Mouse (Mus musculus) liver, embryonic 12.5 days (tissue): ENCODE results near the gene Slc15a1. TPM values are rescaled to one million over a fixed set of nuclear protein-coding genes. Genes with fewer than 3 reads are reported as not detected.

Experiments
- ATAC-seq: fragments of 200-750 bp; cut with Nextera tagmentation; 2 replicates; pipeline ENCODE4 v1.8.0; 2017; ENCODE audit warnings: moderate number of reproducible peaks, mild to moderate bottlenecking, moderate library complexity
- H3K27ac ChIP-seq: fragments of 300-500 bp; sonication (generic); 2 replicates; pipeline ENCODE4 v1.5.1; 2016; ENCODE audit warnings: mild to moderate bottlenecking
- H3K27me3 ChIP-seq: fragments of 300-500 bp; sonication (generic); replicated peaks from 2 replicates; pipeline ENCODE4 v1.6.1; 2016; ENCODE audit warnings: mild to moderate bottlenecking, moderate library complexity
- H3K36me3 ChIP-seq: fragments of 300-500 bp; sonication (generic); 2 replicates; pipeline ENCODE4 v1.6.1; 2016; ENCODE audit warnings: mild to moderate bottlenecking, moderate library complexity
- H3K4me1 ChIP-seq: fragments of 300-500 bp; sonication (generic); 2 replicates; pipeline ENCODE4 v1.6.1; 2016
- H3K4me2 ChIP-seq: fragments of 300-500 bp; sonication (generic); 2 replicates; pipeline ENCODE4 v1.6.1; 2016; ENCODE audit warnings: mild to moderate bottlenecking, moderate library complexity
- H3K4me3 ChIP-seq: fragments of 300-500 bp; sonication (generic); 2 replicates; pipeline ENCODE4 v1.5.1; 2016; ENCODE audit warnings: mild to moderate bottlenecking, moderate library complexity
- H3K9ac ChIP-seq: fragments of 300-500 bp; sonication (generic); 2 replicates; pipeline ENCODE4 v1.6.1; 2016; ENCODE audit warnings: mild to moderate bottlenecking, moderate library complexity
- H3K9me3 ChIP-seq: fragments of 300-500 bp; sonication (generic); replicated peaks from 2 replicates; pipeline ENCODE4 v1.6.1; 2016; ENCODE audit warnings: mild to moderate bottlenecking, moderate library complexity
- WGBS: fragments of 180-500 bp; shearing (Covaris S2); methylation state at CpG from one replicate; pipeline ENCODE4 v1.1.7; 2016; ENCODE audit not compliant: insufficient replicate concordance; 5-methylcytosine and 5-hydroxymethylcytosine counted together
- polyA plus RNA-seq: library from polyadenylated mRNA; unstranded; fragments of >200 nt; fragmentation: Nextera tagmentation; extraction: Ambion mirVana; gene quantifications from 2 replicates; pipeline ENCODE4 v1.2.1, GENCODE M21; 2016

Slc15a1 gene
- polyA plus RNA-seq, 1 experiment from 2014 or later: not detected

DNA sequence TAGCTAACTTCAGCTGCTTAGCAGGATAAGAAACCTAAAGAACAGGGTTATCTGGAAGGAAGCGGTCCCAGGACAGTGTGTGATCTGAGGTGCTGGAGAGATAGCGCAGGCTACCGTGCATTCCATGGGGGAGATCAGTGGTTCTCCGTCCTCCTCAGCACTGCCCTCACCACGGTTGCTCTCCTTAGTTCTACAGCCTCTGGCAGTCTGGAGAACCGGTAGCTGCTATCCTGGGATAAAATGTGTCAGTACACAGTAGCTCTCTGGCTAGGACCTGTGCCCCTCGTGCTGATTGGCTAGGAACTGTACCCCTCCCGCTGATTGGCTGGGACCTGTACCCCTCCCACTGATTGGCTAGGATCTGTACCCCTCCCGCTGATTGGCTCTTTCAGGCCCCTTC lies 58.1 kb downstream of the Slc15a1 start:
- Histone ChIP-seq H3K4me3 (peak overlapping the region; percentile 48), H3K4me1 (peaks cover 45% of the 10 kb centered on the region), H3K9me3 (no peaks in the 10 kb centered on the region), H3K27ac (peak overlapping the region; percentile 82), H3K36me3 (no peaks in the 10 kb centered on the region), H3K4me2 (peak overlapping the region; percentile 68), H3K27me3 (no peaks in the 10 kb centered on the region), H3K9ac (peak overlapping the region; percentile 42; the same call in 1 of the 2 replicates)
- 4% methylated on average over 9 of the region's 9 CpGs for WGBS
- ATAC-seq: peak; percentile 95

DNA sequence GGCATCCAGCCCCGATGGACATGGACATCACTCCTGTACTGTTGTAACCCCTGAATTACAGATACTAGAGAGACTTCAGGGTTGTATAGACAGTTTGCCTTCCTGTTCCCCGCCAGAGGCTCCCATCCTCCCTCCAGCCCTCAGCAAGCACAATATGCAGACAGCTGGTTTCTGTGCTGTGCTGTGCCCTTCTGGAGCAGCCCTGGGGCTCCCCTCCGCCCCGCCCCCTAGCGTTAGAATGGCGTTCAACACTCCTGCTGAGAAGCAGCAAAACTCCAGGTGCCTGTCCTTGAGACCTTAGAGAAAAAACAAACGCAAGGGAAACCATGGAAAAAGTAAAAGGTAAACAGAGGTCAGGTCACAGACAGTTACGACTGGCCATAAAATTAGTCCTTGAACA lies 59.9 kb downstream of the Slc15a1 start:
- Histone ChIP-seq H3K4me1 (peaks cover 32% of the 10 kb centered on the region), H3K4me2 (no peak overlapping the region), H3K9me3 (no peaks in the 10 kb centered on the region), H3K36me3 (no peaks in the 10 kb centered on the region), H3K27ac (no peak overlapping the region), H3K9ac (no peak overlapping the region), H3K27me3 (no peaks in the 10 kb centered on the region; the same call in 1 of the 2 replicates), H3K4me3 (no peak overlapping the region)
- WGBS: 18% methylated on average over 8 of the region's 8 CpGs
- peak; percentile 22; the same call in 1 of the 2 replicates for ATAC-seq

DNA sequence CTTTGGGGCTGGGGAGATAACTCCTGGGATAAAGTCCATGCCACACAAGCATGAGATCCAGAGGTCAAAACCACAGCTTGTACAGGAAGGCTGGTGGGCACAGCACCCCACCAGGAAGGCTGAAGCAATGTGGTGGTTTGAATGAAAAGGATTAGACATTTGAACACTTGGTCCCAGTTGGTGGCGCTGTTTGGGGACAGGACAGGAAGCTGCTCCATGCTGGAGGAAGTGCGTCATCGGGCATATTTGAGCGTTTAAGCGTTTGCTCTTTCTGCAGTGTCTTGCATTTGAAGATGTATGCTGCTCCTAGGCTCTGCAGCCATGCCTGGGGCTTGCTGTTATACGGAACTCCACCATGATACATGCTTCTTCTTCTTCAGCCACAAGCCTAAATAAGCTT lies 64.2 kb downstream of the Slc15a1 start:
- H3K27ac ChIP-seq: no peak overlapping the region
- WGBS: 72% methylated on average over 6 of the region's 6 CpGs
- peaks cover 17% of the 10 kb centered on the region for H3K4me1 ChIP-seq
- no peak overlapping the region for H3K4me3 ChIP-seq
- peaks cover 12% of the 10 kb centered on the region; the same call in 1 of the 2 replicates for H3K27me3 ChIP-seq
- no peaks in the 10 kb centered on the region for H3K9me3 ChIP-seq
- no peak overlapping the region for H3K9ac ChIP-seq
- no peak for ATAC-seq
- H3K4me2 ChIP-seq: no peak overlapping the region
- no peaks in the 10 kb centered on the region for H3K36me3 ChIP-seq

DNA sequence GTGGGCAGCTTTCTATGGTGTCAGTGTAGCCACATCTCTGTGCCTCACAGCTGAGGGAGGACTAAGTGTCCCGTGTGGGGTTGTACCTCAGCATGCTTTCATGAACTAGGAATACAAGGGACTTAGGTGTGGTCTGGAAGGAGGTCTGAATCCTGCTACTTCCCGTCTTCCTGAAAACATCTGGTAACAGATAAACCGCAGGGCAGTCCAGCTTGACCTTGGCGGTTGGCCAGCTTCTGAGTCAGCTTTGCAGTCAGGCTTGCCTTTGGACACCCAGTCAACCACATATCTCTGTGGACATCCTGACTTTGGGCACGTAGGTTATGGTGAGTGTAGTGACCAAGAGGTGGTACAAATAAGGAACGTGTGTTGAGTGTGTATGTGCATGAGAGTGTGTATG lies 68.0 kb downstream of the Slc15a1 start:
- ATAC-seq: peak; percentile 42; the same call in 1 of the 2 replicates
- H3K27me3 ChIP-seq: peaks cover 31% of the 10 kb centered on the region; the same call in 1 of the 2 replicates
- 35% methylated on average over 6 of the region's 6 CpGs for WGBS

DNA sequence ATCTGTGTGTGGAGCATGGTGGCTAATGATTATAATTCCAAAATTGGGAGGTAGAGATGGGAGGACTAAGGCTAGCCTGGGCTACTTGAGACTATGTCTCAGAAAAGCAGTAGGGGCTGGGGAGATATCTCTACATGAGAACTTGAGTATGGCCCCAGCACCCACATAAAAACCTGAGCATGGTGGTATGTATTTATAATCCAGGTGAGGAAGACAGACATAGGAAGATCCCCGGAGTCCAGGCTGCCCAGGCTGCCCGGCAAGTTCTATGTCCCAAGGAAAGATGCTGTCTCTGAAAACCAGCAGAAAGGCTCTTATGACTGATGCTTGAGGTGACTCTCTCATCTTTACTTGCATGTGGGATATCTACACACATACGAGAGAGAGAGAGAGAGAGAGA lies 68.6 kb downstream of the Slc15a1 start:
- WGBS: 65% methylated on average over 3 of the region's 3 CpGs
- H3K4me3 ChIP-seq: no peak overlapping the region
- no peak overlapping the region for H3K27ac ChIP-seq
- no peak overlapping the region for H3K4me2 ChIP-seq
- peaks cover 8% of the 10 kb centered on the region; the same call in 1 of the 2 replicates for H3K4me1 ChIP-seq
- H3K27me3 ChIP-seq: peaks cover 31% of the 10 kb centered on the region; the same call in 1 of the 2 replicates
- ATAC-seq: no peak
- no peaks in the 10 kb centered on the region for H3K36me3 ChIP-seq
- no peak overlapping the region for H3K9ac ChIP-seq
- no peaks in the 10 kb centered on the region for H3K9me3 ChIP-seq

More for the DNA sequence above, 68.0 kb downstream of the Slc15a1 start:
- no peak overlapping the region for H3K27ac ChIP-seq
- H3K9me3 ChIP-seq: no peaks in the 10 kb centered on the region
- no peak overlapping the region for H3K4me3 ChIP-seq
- no peak overlapping the region for H3K4me2 ChIP-seq
- H3K9ac ChIP-seq: no peak overlapping the region
- peaks cover 8% of the 10 kb centered on the region; the same call in 1 of the 2 replicates for H3K4me1 ChIP-seq
- no peaks in the 10 kb centered on the region for H3K36me3 ChIP-seq

DNA sequence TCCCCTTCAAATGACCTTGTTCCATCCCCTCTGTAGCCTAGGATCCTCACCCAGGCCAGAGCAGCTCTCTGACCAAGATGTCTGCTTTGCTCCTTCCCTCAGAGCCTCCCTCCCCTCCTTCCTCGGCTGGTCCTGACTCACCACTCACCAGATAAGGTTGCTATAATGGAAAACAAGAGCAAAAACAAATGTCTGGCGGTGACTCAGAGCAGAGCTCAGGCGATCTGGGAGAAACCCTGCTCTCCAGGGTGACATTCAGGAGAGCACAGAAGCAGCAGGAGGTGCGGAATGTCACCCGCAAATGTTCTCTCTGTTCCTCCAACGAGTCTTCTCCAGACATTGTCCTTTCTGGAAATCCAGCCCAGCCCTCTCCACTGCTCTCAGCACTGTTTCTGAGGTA lies 69.3 kb downstream of the Slc15a1 start:
- H3K9ac ChIP-seq: no peak overlapping the region
- peaks cover 31% of the 10 kb centered on the region; the same call in 1 of the 2 replicates for H3K27me3 ChIP-seq
- no peaks in the 10 kb centered on the region for H3K36me3 ChIP-seq
- H3K9me3 ChIP-seq: no peaks in the 10 kb centered on the region
- H3K27ac ChIP-seq: peak overlapping the region; percentile 17; the same call in 1 of the 2 replicates
- no peak overlapping the region for H3K4me3 ChIP-seq
- WGBS: 25% methylated on average over 6 of the region's 6 CpGs
- no peak overlapping the region for H3K4me2 ChIP-seq
- ATAC-seq: peak; percentile 50
- peaks cover 8% of the 10 kb centered on the region; the same call in 1 of the 2 replicates for H3K4me1 ChIP-seq

DNA sequence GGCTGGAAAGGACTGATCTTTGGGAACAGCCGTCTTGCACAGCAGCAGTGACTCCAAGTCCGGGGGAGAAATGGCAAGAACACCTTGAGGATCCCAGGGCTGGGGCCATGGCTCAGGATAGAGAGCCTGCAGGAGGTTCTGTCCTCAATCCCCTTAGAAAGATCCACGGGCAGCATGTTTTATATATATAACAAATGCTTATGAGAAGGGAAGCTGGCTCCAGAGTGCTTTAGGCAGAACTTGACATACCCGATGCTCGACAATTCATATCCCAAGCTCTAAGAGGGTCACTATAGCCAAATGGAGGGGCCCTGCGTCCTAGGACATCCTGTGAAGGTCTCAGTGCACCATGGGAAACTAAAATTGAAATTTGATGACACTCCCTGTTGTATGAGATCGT lies 73.8 kb downstream of the Slc15a1 start:
- Histone ChIP-seq H3K4me3 (no peak overlapping the region), H3K9me3 (peaks cover 7% of the 10 kb centered on the region), H3K36me3 (no peaks in the 10 kb centered on the region), H3K27ac (no peak overlapping the region), H3K4me1 (no peaks in the 10 kb centered on the region; the same call in 1 of the 2 replicates), H3K4me2 (no peak overlapping the region), H3K27me3 (peaks cover 19% of the 10 kb centered on the region; the same call in 1 of the 2 replicates), H3K9ac (no peak overlapping the region)
- ATAC-seq: no peak
- 63% methylated on average over 7 of the region's 7 CpGs for WGBS

DNA sequence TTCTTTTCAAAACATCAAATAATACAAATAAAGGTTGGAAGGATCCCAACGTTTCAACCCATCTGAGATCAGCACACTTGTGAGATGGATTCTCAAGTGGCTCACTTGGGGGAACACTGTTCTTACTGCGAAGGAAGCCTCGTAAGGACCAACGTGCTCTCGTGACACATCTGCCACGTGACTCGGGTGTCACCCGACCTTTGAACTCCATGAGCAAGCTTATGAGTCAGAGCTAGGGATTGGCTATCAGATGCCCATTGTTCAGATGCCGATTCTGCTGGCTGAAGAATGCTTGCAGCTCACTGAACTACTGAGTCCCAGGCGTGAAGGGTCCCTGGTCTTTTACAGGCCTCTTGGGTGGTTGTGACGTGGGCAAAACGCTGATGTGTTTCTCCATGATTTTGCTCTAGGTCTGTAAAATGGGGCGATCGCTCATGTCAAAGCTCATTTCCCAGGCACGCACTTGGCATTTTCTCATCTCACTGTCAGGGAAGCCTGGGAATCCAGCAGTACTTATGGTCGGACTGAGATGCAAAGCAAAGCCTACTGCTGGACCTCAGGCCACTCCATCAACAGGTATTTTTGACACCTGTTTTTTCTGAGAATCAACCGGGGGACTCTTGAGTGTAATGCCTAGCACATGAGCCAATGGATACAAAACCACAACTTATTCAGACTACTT lies 75.1 kb downstream of the Slc15a1 start:
- Histone ChIP-seq H3K4me2 (no peak overlapping the region), H3K27me3 (peaks cover 14% of the 10 kb centered on the region; the same call in 1 of the 2 replicates), H3K4me3 (no peak overlapping the region), H3K27ac (no peak overlapping the region), H3K36me3 (no peaks in the 10 kb centered on the region), H3K9me3 (peaks cover 7% of the 10 kb centered on the region), H3K9ac (no peak overlapping the region), H3K4me1 (0 out of 2 replicates have a peak, but pooled peaks cover 4% of the 10 kb centered on the region)
- no peak for ATAC-seq
- 73% methylated on average over 17 of the region's 17 CpGs for WGBS

DNA sequence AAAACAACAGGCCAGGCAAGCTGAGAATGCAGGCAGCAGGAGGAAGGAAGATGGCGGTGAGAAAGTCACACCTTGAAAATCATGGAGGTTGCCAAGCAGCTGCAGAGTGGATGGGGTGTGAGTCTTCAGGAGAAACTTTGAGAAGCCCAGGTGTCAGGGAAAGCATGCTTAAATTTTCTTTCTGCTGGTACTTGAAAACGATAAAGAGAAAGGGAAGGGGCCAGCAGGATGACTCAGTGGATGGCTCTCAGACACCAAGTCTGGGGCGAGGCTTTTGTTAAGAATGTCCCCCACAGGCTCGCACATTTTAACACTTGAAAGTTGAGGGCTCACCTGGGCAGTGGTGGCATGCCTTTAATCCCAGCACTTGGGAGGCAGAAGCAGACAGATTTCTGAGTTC lies 76.9 kb downstream of the Slc15a1 start:
- Histone ChIP-seq H3K4me2 (no peak overlapping the region), H3K27me3 (peaks cover 2% of the 10 kb centered on the region; the same call in 1 of the 2 replicates), H3K9me3 (peaks cover 7% of the 10 kb centered on the region), H3K4me3 (no peak overlapping the region), H3K36me3 (no peaks in the 10 kb centered on the region), H3K4me1 (peaks cover 17% of the 10 kb centered on the region), H3K9ac (no peak overlapping the region), H3K27ac (no peak overlapping the region)
- 75% methylated on average over 4 of the region's 4 CpGs for WGBS
- no peak for ATAC-seq

DNA sequence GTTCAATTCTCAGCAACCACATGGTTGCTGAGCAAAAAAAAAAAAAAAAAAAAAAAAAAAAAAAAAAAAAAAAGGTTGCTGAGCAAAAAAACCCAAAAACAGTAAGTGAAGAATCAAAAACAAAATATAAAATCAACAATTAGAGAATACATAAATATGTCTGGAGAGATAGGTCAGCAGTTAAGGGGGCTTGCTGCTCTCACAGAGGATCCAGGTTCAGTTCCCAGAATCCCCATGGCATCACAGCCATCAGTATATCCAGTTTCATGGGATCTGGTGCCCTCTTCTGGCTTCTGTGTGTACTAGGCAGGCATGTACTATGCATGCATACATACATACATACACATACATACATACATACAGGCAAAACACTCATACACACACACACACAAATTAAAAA lies 78.3 kb downstream of the Slc15a1 start:
- Histone ChIP-seq H3K36me3 (no peaks in the 10 kb centered on the region), H3K9me3 (peaks cover 7% of the 10 kb centered on the region), H3K9ac (no peak overlapping the region), H3K4me2 (no peak overlapping the region), H3K4me1 (peaks cover 30% of the 10 kb centered on the region), H3K4me3 (no peak overlapping the region), H3K27ac (no peak overlapping the region), H3K27me3 (no peaks in the 10 kb centered on the region)
- no peak for ATAC-seq

DNA sequence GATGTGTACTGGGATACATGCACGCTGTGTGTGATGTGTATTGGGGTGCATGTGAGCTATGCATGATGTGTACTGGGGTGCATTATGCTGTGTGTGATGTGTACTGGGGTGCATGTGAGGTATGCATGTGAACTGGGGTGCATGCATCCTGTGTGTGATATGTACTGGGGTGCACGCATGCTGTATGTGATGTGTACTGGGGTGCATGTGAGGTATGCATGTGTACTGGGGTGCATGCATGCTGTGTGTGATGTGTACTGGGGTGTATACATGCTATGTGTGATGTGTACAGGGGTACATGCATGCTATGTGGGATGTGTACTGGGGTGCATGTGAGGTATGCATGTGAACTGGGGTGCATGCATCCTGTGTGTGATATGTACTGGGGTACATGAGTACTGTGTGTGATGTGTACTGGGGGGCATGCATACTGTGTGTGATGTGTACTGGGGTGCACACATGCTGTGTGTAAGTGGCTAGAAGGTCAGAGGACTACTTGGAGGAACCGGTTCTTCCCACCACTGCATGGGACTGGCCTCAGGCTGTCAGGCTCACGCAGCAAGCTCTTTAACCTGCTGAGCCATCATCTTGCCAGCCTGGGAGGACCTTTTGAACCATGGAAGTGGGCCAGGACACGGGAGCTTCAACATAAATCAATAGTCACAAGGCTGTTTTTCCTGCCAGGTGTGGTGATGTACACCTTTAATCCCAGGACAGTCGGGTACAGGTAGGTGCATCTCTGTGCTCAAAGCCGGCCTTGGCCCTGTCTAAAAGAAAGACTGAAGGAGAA lies 79.9 kb downstream of the Slc15a1 start:
- H3K4me2 ChIP-seq: no peak overlapping the region
- peaks cover 12% of the 10 kb centered on the region for H3K9me3 ChIP-seq
- WGBS: 69% methylated on average over 7 of the region's 7 CpGs
- H3K9ac ChIP-seq: no peak overlapping the region
- H3K4me1 ChIP-seq: peaks cover 34% of the 10 kb centered on the region
- H3K27me3 ChIP-seq: no peaks in the 10 kb centered on the region
- H3K4me3 ChIP-seq: no peak overlapping the region
- no peak overlapping the region for H3K27ac ChIP-seq
- H3K36me3 ChIP-seq: no peaks in the 10 kb centered on the region
- no peak for ATAC-seq

DNA sequence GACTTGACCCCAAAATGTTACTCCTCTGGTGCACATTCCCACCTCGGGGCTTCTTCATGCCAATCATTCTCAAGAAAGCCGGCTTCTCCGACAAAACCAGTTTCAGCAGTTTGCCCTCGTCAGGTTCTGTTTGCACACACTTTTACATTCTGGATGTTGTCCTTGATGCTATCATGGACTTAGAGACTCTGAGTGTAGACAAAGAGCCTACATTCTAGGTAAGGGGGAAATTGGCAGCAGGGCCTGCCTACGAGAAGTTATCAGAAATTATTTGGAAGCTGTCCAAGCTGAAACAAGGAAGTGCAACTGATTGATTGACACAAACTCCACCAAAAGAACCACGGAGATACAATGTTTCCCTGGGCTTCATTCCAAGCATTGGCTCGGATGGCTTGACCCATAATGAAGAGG lies 81.7 kb downstream of the Slc15a1 start:
- peak overlapping the region; percentile 91 for H3K27ac ChIP-seq
- H3K9ac ChIP-seq: peak overlapping the region; percentile 44; the same call in 1 of the 2 replicates
- WGBS: 20% methylated on average over 7 of the region's 7 CpGs
- H3K4me2 ChIP-seq: peak overlapping the region; percentile 60
- H3K36me3 ChIP-seq: no peaks in the 10 kb centered on the region
- H3K9me3 ChIP-seq: peaks cover 12% of the 10 kb centered on the region
- ATAC-seq: peak; percentile 9
- no peak overlapping the region for H3K4me3 ChIP-seq
- no peaks in the 10 kb centered on the region for H3K27me3 ChIP-seq
- peaks cover 34% of the 10 kb centered on the region for H3K4me1 ChIP-seq
